In genomic region chr14:118616698-118617311, GRCm38 (mm10) we compare ENCODE assay signal across 8 mouse cellular contexts.
DNase-seq lines count a peak whose midpoint lies in the region; TF ChIP-seq lines count a peak whose summit lies in the region.
"Had no signal": no experiment of that assay in that cellular context is flagged by ENCODE, and none has a peak within 500 bp of the region (broad histone marks: within the 10 kb centered on the region; RNA-seq: fewer than 3 reads in every experiment).

No protein-coding gene starts in this region.

- no peaks in the 10 kb centered on the region for H3K79me2 ChIP-seq in MEL (ENCODE audit: control insufficient read depth, insufficient read depth, low read length, poor library complexity)

- H3K9me3 ChIP-seq in MEL (replicated peaks; ENCODE audit: insufficient read depth, low read length), result no peaks in the 10 kb centered on the region

- TF ChIP-seq CTCF in MEL (IDR thresholded peaks at IDR 0.05 in 2 of 3, conservative IDR thresholded peaks at IDR 0.05 in 1 of 3; ENCODE audit: control insufficient read depth in 1 of 3, insufficient read depth in 1 of 3, low read depth in 2 of 3, low read length in 3 of 3, poor library complexity in 1 of 3, severe bottlenecking in 1 of 3), result peak in 2 of 3 experiments; percentile 39 to 56; a peak in 3 of 6 replicates
- peak; percentile 90 for TF ChIP-seq CTCF in lung, adult 2 months (IDR thresholded peaks at IDR 0.05; ENCODE audit: insufficient read depth, low read length)

- DNase-seq in CD4-positive helper T cell, adult 2 months (ENCODE audit: low read depth, low spot score), result peak; percentile 43
- peak; percentile 26 for DNase-seq in MEL (ENCODE audit: low read depth, low spot score)
- DNase-seq in cerebellum, adult 18-20 months, result peak; percentile 66 to 70
- peak; percentile 45 to 59 for DNase-seq in frontal cortex, postnatal 25 days (ENCODE audit: low spot score in 2 of 2)
- DNase-seq in kidney, postnatal 10 days, result peak; percentile 76
- DNase-seq in lung, adult 2 months, result peak; percentile 36
- DNase-seq in retina, adult 2 months (ENCODE audit: low read depth, low spot score), result peak; percentile 16

- no peak for TF ChIP-seq EP300 in MEL (IDR thresholded peaks at IDR 0.05; ENCODE audit: low read depth in 1 of 2, low read length in 2 of 2)

- 64% methylated on average over 12 of the region's 12 CpGs for WGBS in lung, adult 2 months

- no peaks in the 10 kb centered on the region for H3K4me1 ChIP-seq in MEL (ENCODE audit: control insufficient read depth in 1 of 2, insufficient read depth in 2 of 2, low read length in 2 of 2)
- peaks cover under 1% of the 10 kb centered on the region; the same call in 1 of the 2 replicates for H3K4me1 ChIP-seq in lung, adult 2 months (ENCODE audit: control insufficient read depth, insufficient read depth, low read length)

- no peaks in the 10 kb centered on the region for H3K36me3 ChIP-seq in MEL (ENCODE audit: control insufficient read depth in 1 of 2, insufficient read depth in 2 of 2, low read length in 2 of 2)

- H3K27me3 ChIP-seq in MEL (ENCODE audit: control insufficient read depth in 1 of 2, insufficient read depth in 2 of 2, low read length in 2 of 2), result no peaks in the 10 kb centered on the region

- peak; percentile 67 for TF ChIP-seq RAD21 in MEL (IDR thresholded peaks at IDR 0.05; ENCODE audit: low read depth, low read length)

- no peak overlapping the region for H3K9ac ChIP-seq in MEL (ENCODE audit: control insufficient read depth, low read depth, low read length, poor library complexity, severe bottlenecking)

- no peak overlapping the region for H3K27ac ChIP-seq in MEL (ENCODE audit: control insufficient read depth, low read depth, low read length)

- TF ChIP-seq POLR2A in MEL (IDR thresholded peaks at IDR 0.05; ENCODE audit: control insufficient read depth in 1 of 2, insufficient read depth in 1 of 2, low read depth in 1 of 2, low read length in 2 of 2, poor library complexity in 1 of 2), result no peak
- no peak for TF ChIP-seq POLR2A in lung, adult 2 months (IDR thresholded peaks at IDR 0.05; ENCODE audit: borderline replicate concordance, extremely low read depth, low read depth, low read length)

- H3K4me3 ChIP-seq in MEL (ENCODE audit: control insufficient read depth in 1 of 2, insufficient read depth in 1 of 2, low read depth in 2 of 2, low read length in 2 of 2), result no peak overlapping the region
- no peak overlapping the region for H3K4me3 ChIP-seq in lung, adult 2 months (replicated peaks; ENCODE audit: extremely low read depth, low read depth, low read length)
- H3K4me3 ChIP-seq: myocyte had no signal

TF ChIP-seq in MEL, 35 proteins besides CTCF, POLR2A, EP300 and RAD21:
- TF ChIP-seq MYB (IDR thresholded peaks at IDR 0.05; ENCODE audit: low read depth, low read length), result no peak
- TF ChIP-seq USF1 (IDR thresholded peaks at IDR 0.05; ENCODE audit: low read depth, low read length), result no peak
- TF ChIP-seq ZC3H11A (IDR thresholded peaks at IDR 0.05; ENCODE audit: low read depth, low read length), result peak; percentile 67
- no peak for TF ChIP-seq KAT2A (conservative IDR thresholded peaks at IDR 0.05; ENCODE audit: low read depth, low read length)
- no peak for TF ChIP-seq CHD1 (IDR thresholded peaks at IDR 0.05; ENCODE audit: low read depth, low read length)
- TF ChIP-seq SMC3 (IDR thresholded peaks at IDR 0.05; ENCODE audit: low read depth, low read length), result peak; percentile 65

Comparison
In these comparisons a context has a peak if more than half of its experiments do, and no peak if none do; other contexts are left out.
1. DNase-seq: peak in every context shown above with its lines; median percentile 76 in kidney, postnatal 10 days; 68 in cerebellum, adult 18-20 months; 52 in frontal cortex, postnatal 25 days; 43 in CD4-positive helper T cell, adult 2 months; 36 in lung, adult 2 months; 26 in MEL; 16 in retina, adult 2 months.